In genomic region chr6:125087937-125088336, GRCm38 (mm10) we compare ENCODE assay signal across 8 mouse cellular contexts. TPM values are rescaled to one million over a fixed set of nuclear protein-coding genes. Genes with fewer than 3 reads are reported as not detected.
DNase-seq lines count a peak whose midpoint lies in the region; ATAC-seq and TF ChIP-seq lines count a peak whose summit lies in the region.

No protein-coding gene starts in this region.

- H3K27me3 ChIP-seq in heart, embryonic 13.5 days (replicated peaks) = no peaks in the 10 kb centered on the region; the same call in 1 of the 2 replicates
- no peaks in the 10 kb centered on the region for H3K27me3 ChIP-seq in embryonic facial prominence, embryonic 13.5 days
- H3K27me3 ChIP-seq in hindbrain, postnatal 0 days (ENCODE audit: insufficient read depth, low read length) = no peaks in the 10 kb centered on the region
- no peaks in the 10 kb centered on the region for H3K27me3 ChIP-seq in midbrain, embryonic 13.5 days

- DNase-seq in heart, postnatal 14 days = no peak
- no peak for DNase-seq in hindbrain, postnatal 0 days (ENCODE audit: low spot score)
- DNase-seq in layer of hippocampus, postnatal 25 days (ENCODE audit: extremely low spot score in 1 of 2, low spot score in 1 of 2) = no peak
- no peak for DNase-seq in adrenal gland, adult 8-10 months

- no peak overlapping the region for H3K4me2 ChIP-seq in heart, embryonic 13.5 days
- H3K4me2 ChIP-seq in embryonic facial prominence, embryonic 13.5 days = no peak overlapping the region
- no peak overlapping the region for H3K4me2 ChIP-seq in hindbrain, postnatal 0 days (ENCODE audit: low read depth, low read length)
- no peak overlapping the region for H3K4me2 ChIP-seq in midbrain, embryonic 13.5 days (replicated peaks)

- intact Hi-C loops in heart, postnatal 14 days (cut with DNase I) = loop anchor here (10.0 kb wide), 1 partner anchor 153 kb away; the partner anchor contains the start of gene Mlf2

- no peaks in the 10 kb centered on the region for H3K36me3 ChIP-seq in heart, embryonic 13.5 days
- no peaks in the 10 kb centered on the region for H3K36me3 ChIP-seq in embryonic facial prominence, embryonic 13.5 days
- no peaks in the 10 kb centered on the region for H3K36me3 ChIP-seq in hindbrain, postnatal 0 days (ENCODE audit: insufficient read depth, low read length)
- H3K36me3 ChIP-seq in midbrain, embryonic 13.5 days = no peaks in the 10 kb centered on the region

- no peak for TF ChIP-seq CTCF in hindbrain, postnatal 0 days (IDR thresholded peaks at IDR 0.05; ENCODE audit: low read depth)

- no peak overlapping the region for H3K4me3 ChIP-seq in heart, embryonic 13.5 days
- no peak overlapping the region for H3K4me3 ChIP-seq in embryonic facial prominence, embryonic 13.5 days
- no peak overlapping the region for H3K4me3 ChIP-seq in hindbrain, postnatal 0 days (ENCODE audit: low read length)
- H3K4me3 ChIP-seq in midbrain, embryonic 13.5 days (replicated peaks) = no peak overlapping the region

- no peak for ATAC-seq in heart, embryonic 13.5 days (ENCODE audit: extremely low read depth, insufficient number of reproducible peaks, low FRiP score, low TSS enrichment)
- no peak for ATAC-seq in embryonic facial prominence, embryonic 13.5 days (ENCODE audit: insufficient number of reproducible peaks, insufficient read depth, low FRiP score, low TSS enrichment, low read depth)
- no peak for ATAC-seq in hindbrain, postnatal 0 days
- ATAC-seq in midbrain, embryonic 13.5 days = no peak
- ATAC-seq in erythroid progenitor cell, adult 5-6 weeks (replicated peaks; ENCODE audit: low FRiP score, poor library complexity, severe bottlenecking) = no peak

- H3K9me3 ChIP-seq in heart, embryonic 13.5 days = no peaks in the 10 kb centered on the region
- no peaks in the 10 kb centered on the region for H3K9me3 ChIP-seq in embryonic facial prominence, embryonic 13.5 days
- H3K9me3 ChIP-seq in hindbrain, postnatal 0 days (ENCODE audit: low read length) = no peaks in the 10 kb centered on the region
- H3K9me3 ChIP-seq in midbrain, embryonic 13.5 days = no peaks in the 10 kb centered on the region

- H3K27ac ChIP-seq in heart, embryonic 13.5 days (replicated peaks) = peak overlapping the region; percentile 97
- peak overlapping the region; percentile 97 for H3K27ac ChIP-seq in embryonic facial prominence, embryonic 13.5 days
- peak overlapping the region; percentile 86 for H3K27ac ChIP-seq in hindbrain, postnatal 0 days
- H3K27ac ChIP-seq in midbrain, embryonic 13.5 days = peak overlapping the region; percentile 97

- 68% methylated on average over 3 of the region's 3 CpGs for WGBS in heart, embryonic 13.5 days
- whole genome bisulfite sequencing in embryonic facial prominence, embryonic 13.5 days = 81% methylated on average over 3 of the region's 3 CpGs
- WGBS in hindbrain, postnatal 0 days = 66% methylated on average over 3 of the region's 3 CpGs
- WGBS in midbrain, embryonic 13.5 days = 70% methylated on average over 3 of the region's 3 CpGs

- H3K4me1 ChIP-seq in heart, embryonic 13.5 days = peaks cover 38% of the 10 kb centered on the region
- H3K4me1 ChIP-seq in embryonic facial prominence, embryonic 13.5 days = peaks cover 30% of the 10 kb centered on the region
- peaks cover 14% of the 10 kb centered on the region for H3K4me1 ChIP-seq in hindbrain, postnatal 0 days (ENCODE audit: insufficient read depth, low read length)
- H3K4me1 ChIP-seq in midbrain, embryonic 13.5 days (replicated peaks) = peaks cover 36% of the 10 kb centered on the region

- H3K9ac ChIP-seq in heart, embryonic 13.5 days = 0 out of 2 replicates have a peak overlapping the region, but pooled peaks have one; percentile 71
- H3K9ac ChIP-seq in embryonic facial prominence, embryonic 13.5 days = no peak overlapping the region
- H3K9ac ChIP-seq in hindbrain, postnatal 0 days (replicated peaks; ENCODE audit: low read length) = no peak overlapping the region
- H3K9ac ChIP-seq in midbrain, embryonic 13.5 days (replicated peaks) = no peak overlapping the region

RNA-seq across cellular contexts. Expression of gene Chd4, which starts 7.8 kb away (rescaled TPM):
- polyA plus RNA-seq in heart, embryonic 13.5 days (2015; fragmentation: Nextera tagmentation; extraction: Ambion mirVana) = 57.5 and 67.0 TPM in 2 replicates
- total RNA-seq in heart, postnatal 14 days (2021) = 100 to 1,000 TPM; 141 to 145 TPM
- 83.3 and 91.2 TPM in 2 replicates for polyA plus RNA-seq in embryonic facial prominence, embryonic 13.5 days (2015; fragmentation: Nextera tagmentation; extraction: Ambion mirVana)
- total RNA-seq in hindbrain, postnatal 0 days (2014; rRNA removed) = 101 and 106 TPM in 2 replicates
- polyA plus RNA-seq in hindbrain, postnatal 0 days (2015; fragmentation: Nextera tagmentation; extraction: Ambion mirVana) = 90.2 and 94.7 TPM in 2 replicates
- polyA plus RNA-seq in midbrain, embryonic 13.5 days (2015; fragmentation: Nextera tagmentation; extraction: Ambion mirVana) = 133 and 138 TPM in 2 replicates
- 49.0 and 64.2 TPM in 2 replicates for total RNA-seq in erythroid progenitor cell, adult 5-6 weeks (2015; ENCODE audit: low replicate concordance)
- total RNA-seq in erythroid progenitor cell, adult 5-6 weeks (2017; ENCODE audit: low replicate concordance) = 176 and 220 TPM in 2 replicates
- 100 to 1,000 TPM; 153 to 194 TPM for total RNA-seq in layer of hippocampus, postnatal 25 days (2021)
- 100 to 1,000 TPM; 140 to 272 (median 202) TPM for total RNA-seq in adrenal gland, adult 8-10 months (2022)

RNA-seq across cellular contexts. Expression of gene Lpar5, which starts 20.2 kb away (rescaled TPM):
- 0.24 and 0.63 TPM in 2 replicates for polyA plus RNA-seq in heart, embryonic 13.5 days (2015; fragmentation: Nextera tagmentation; extraction: Ambion mirVana)
- under 1 TPM; 0.41 to 0.83 TPM for total RNA-seq in heart, postnatal 14 days (2021)
- polyA plus RNA-seq in embryonic facial prominence, embryonic 13.5 days (2015; fragmentation: Nextera tagmentation; extraction: Ambion mirVana) = 0.59 and 0.97 TPM in 2 replicates
- total RNA-seq in hindbrain, postnatal 0 days (2014; rRNA removed) = 0.75 and 1.8 TPM in 2 replicates
- 0.68 and 0.88 TPM in 2 replicates for polyA plus RNA-seq in hindbrain, postnatal 0 days (2015; fragmentation: Nextera tagmentation; extraction: Ambion mirVana)
- 0.34 and 0.37 TPM in 2 replicates for polyA plus RNA-seq in midbrain, embryonic 13.5 days (2015; fragmentation: Nextera tagmentation; extraction: Ambion mirVana)
- total RNA-seq in erythroid progenitor cell, adult 5-6 weeks (2015; ENCODE audit: low replicate concordance) = 3.6 and 10.9 TPM in 2 replicates
- not detected in 2 replicates for total RNA-seq in erythroid progenitor cell, adult 5-6 weeks (2017; ENCODE audit: low replicate concordance)
- total RNA-seq in layer of hippocampus, postnatal 25 days (2021) = under 1 TPM; 0.35 to 0.96 TPM
- total RNA-seq in adrenal gland, adult 8-10 months (2022) = 1 to 10 TPM in 1 of 4 experiments, under 1 TPM in 3; 0.73 to 1.3 (median 0.83) TPM

RNA-seq across cellular contexts. Expression of gene Acrbp, which starts 38.4 kb away (rescaled TPM):
- polyA plus RNA-seq in heart, embryonic 13.5 days (2015; fragmentation: Nextera tagmentation; extraction: Ambion mirVana) = 5.4 and 6.6 TPM in 2 replicates
- 1 to 10 TPM; 3.8 to 4.5 TPM for total RNA-seq in heart, postnatal 14 days (2021)
- 21.7 and 22.7 TPM in 2 replicates for polyA plus RNA-seq in embryonic facial prominence, embryonic 13.5 days (2015; fragmentation: Nextera tagmentation; extraction: Ambion mirVana)
- 10.5 and 17.3 TPM in 2 replicates for total RNA-seq in hindbrain, postnatal 0 days (2014; rRNA removed)
- 12.2 and 17.5 TPM in 2 replicates for polyA plus RNA-seq in hindbrain, postnatal 0 days (2015; fragmentation: Nextera tagmentation; extraction: Ambion mirVana)
- 15.8 and 19.7 TPM in 2 replicates for polyA plus RNA-seq in midbrain, embryonic 13.5 days (2015; fragmentation: Nextera tagmentation; extraction: Ambion mirVana)
- 4.3 and 9.6 TPM in 2 replicates for total RNA-seq in erythroid progenitor cell, adult 5-6 weeks (2015; ENCODE audit: low replicate concordance)
- 0.68 and 9.4 TPM in 2 replicates for total RNA-seq in erythroid progenitor cell, adult 5-6 weeks (2017; ENCODE audit: low replicate concordance)
- 10 to 100 TPM in 1 of 2 experiments, 1 to 10 TPM in 1; 8.2 to 12.4 TPM for total RNA-seq in layer of hippocampus, postnatal 25 days (2021)
- total RNA-seq in adrenal gland, adult 8-10 months (2022) = 10 to 100 TPM in 1 of 4 experiments, 1 to 10 TPM in 3; 6.9 to 12.1 (median 9.1) TPM

RNA-seq across cellular contexts. Expression of gene Nop2, which starts 43.8 kb away (rescaled TPM):
- 42.7 and 48.1 TPM in 2 replicates for polyA plus RNA-seq in heart, embryonic 13.5 days (2015; fragmentation: Nextera tagmentation; extraction: Ambion mirVana)
- 10 to 100 TPM; 16.2 to 19.9 TPM for total RNA-seq in heart, postnatal 14 days (2021)
- polyA plus RNA-seq in embryonic facial prominence, embryonic 13.5 days (2015; fragmentation: Nextera tagmentation; extraction: Ambion mirVana) = 62.5 and 69.3 TPM in 2 replicates
- 33.9 and 34.2 TPM in 2 replicates for total RNA-seq in hindbrain, postnatal 0 days (2014; rRNA removed)
- 37.3 and 38.8 TPM in 2 replicates for polyA plus RNA-seq in hindbrain, postnatal 0 days (2015; fragmentation: Nextera tagmentation; extraction: Ambion mirVana)
- polyA plus RNA-seq in midbrain, embryonic 13.5 days (2015; fragmentation: Nextera tagmentation; extraction: Ambion mirVana) = 43.2 and 45.9 TPM in 2 replicates
- 6.7 and 17.3 TPM in 2 replicates for total RNA-seq in erythroid progenitor cell, adult 5-6 weeks (2015; ENCODE audit: low replicate concordance)
- 5.7 and 8.9 TPM in 2 replicates for total RNA-seq in erythroid progenitor cell, adult 5-6 weeks (2017; ENCODE audit: low replicate concordance)
- total RNA-seq in layer of hippocampus, postnatal 25 days (2021) = 10 to 100 TPM; 29.5 TPM
- total RNA-seq in adrenal gland, adult 8-10 months (2022) = 10 to 100 TPM; 41.6 to 48.8 (median 43.4) TPM

RNA-seq across cellular contexts. Expression of gene Ing4, which starts 48.4 kb away (rescaled TPM):
- 78.2 and 91.2 TPM in 2 replicates for polyA plus RNA-seq in heart, embryonic 13.5 days (2015; fragmentation: Nextera tagmentation; extraction: Ambion mirVana)
- total RNA-seq in heart, postnatal 14 days (2021) = 10 to 100 TPM; 40.6 to 41.9 TPM
- 164 and 187 TPM in 2 replicates for polyA plus RNA-seq in embryonic facial prominence, embryonic 13.5 days (2015; fragmentation: Nextera tagmentation; extraction: Ambion mirVana)
- total RNA-seq in hindbrain, postnatal 0 days (2014; rRNA removed) = 60.7 and 78.3 TPM in 2 replicates
- polyA plus RNA-seq in hindbrain, postnatal 0 days (2015; fragmentation: Nextera tagmentation; extraction: Ambion mirVana) = 97.6 and 102 TPM in 2 replicates
- polyA plus RNA-seq in midbrain, embryonic 13.5 days (2015; fragmentation: Nextera tagmentation; extraction: Ambion mirVana) = 195 and 201 TPM in 2 replicates
- total RNA-seq in erythroid progenitor cell, adult 5-6 weeks (2015; ENCODE audit: low replicate concordance) = 5.0 and 5.4 TPM in 2 replicates
- total RNA-seq in erythroid progenitor cell, adult 5-6 weeks (2017; ENCODE audit: low replicate concordance) = 59.6 and 60.0 TPM in 2 replicates
- 10 to 100 TPM; 61.4 to 61.5 TPM for total RNA-seq in layer of hippocampus, postnatal 25 days (2021)
- 10 to 100 TPM; 62.7 to 74.3 (median 72.6) TPM for total RNA-seq in adrenal gland, adult 8-10 months (2022)
